Mouse (Mus musculus) E14TG2a.4 (cell line): Measurements from ENCODE around the gene Stk33.

Experiments
- CTCF ChIP-seq: conservative IDR thresholded peaks from 2 replicates; pipeline ENCODE4 v1.5.1; 2014; ENCODE audit warnings: low read length
- NANOG ChIP-seq: IDR thresholded peaks from 2 replicates; pipeline ENCODE4 v1.6.1; 2014; ENCODE audit warnings: borderline replicate concordance, low read length, mixed read lengths
- POU5F1 ChIP-seq: IDR thresholded peaks from 2 replicates; pipeline ENCODE4 v1.6.1; 2014; ENCODE audit warnings: low read length, borderline replicate concordance

GRCm38 (mm10) chr7:109276622-109277021 lies 162.3 kb downstream of the Stk33 start:
- no peak for TF ChIP-seq CTCF
- no peak for TF ChIP-seq NANOG
- TF ChIP-seq POU5F1, result no peak
